Mouse (Mus musculus): ENCODE measurements around the gene Coro1a.
A peak's percentile ranks its signal among the peaks of the same experiment; 100 is the strongest.
"Not testable (repeated sequence)": the region's sequence is repeated elsewhere in the genome, so short reads cannot be mapped to it uniquely, and the experiment has no call there.

Coro1a gene

DNA sequence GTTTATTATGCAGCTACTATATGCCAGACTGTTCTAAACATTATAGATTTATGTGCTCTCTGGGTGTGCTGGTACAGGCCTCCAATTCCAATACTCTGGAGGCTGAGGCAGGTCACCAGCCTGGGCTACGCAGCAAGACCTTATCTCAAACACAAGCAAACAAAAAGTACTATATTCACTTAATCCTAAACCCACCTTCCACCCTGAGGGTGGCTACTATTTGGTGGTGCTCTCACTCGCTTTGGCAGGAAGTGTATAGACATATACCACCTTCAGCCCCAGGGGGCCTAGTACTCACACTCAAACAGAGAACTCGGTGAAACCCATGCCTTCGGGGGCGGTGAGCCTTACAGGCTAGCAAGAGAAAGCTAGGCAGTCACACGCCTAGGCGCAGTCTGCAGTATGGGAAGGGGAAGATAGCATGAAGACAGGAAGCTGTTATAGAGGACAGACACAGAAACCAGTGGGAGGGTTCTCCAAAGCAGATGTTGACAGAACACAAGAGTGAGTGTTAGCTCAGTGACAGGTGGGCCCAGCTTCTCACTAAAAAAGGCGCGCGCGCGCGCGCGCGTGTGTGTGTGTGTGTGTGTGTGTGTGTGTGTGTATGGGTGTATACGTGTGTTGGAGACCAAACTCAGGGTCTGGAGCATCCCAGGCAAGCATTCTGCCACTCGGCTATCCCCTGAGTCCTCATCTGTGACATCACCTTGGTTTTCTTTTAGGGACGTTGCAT lies at the start of gene Coro1a:
TSS of gene Coro1a (minus strand) at position 346 of the 733 bp plus-strand sequence.
- no peak for DNase-seq (ENCODE audit: low spot score in 2 of 2)

DNA sequence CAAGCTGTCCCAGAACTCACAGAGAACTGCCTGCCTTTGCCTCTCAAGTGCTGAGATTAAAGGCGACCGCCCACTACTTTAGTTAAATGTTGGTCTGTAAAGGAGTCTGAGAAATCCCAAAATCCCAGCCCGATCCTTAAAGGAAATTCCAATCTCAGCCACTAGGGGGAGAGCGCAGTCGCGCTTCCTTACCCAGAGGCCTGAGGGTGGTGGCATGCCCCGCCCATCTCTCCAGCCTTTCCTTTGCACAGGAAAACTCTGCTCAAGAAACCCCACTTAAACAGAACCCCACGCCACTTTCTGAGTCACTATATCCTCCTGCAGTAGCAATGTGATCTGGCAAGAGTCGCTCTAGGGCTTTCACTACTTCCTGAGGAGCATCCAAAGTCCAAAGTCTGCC lies 47.3 kb upstream of the Coro1a start:
- peak; percentile 61 to 82 for DNase-seq (ENCODE audit: low spot score in 2 of 2)

DNA sequence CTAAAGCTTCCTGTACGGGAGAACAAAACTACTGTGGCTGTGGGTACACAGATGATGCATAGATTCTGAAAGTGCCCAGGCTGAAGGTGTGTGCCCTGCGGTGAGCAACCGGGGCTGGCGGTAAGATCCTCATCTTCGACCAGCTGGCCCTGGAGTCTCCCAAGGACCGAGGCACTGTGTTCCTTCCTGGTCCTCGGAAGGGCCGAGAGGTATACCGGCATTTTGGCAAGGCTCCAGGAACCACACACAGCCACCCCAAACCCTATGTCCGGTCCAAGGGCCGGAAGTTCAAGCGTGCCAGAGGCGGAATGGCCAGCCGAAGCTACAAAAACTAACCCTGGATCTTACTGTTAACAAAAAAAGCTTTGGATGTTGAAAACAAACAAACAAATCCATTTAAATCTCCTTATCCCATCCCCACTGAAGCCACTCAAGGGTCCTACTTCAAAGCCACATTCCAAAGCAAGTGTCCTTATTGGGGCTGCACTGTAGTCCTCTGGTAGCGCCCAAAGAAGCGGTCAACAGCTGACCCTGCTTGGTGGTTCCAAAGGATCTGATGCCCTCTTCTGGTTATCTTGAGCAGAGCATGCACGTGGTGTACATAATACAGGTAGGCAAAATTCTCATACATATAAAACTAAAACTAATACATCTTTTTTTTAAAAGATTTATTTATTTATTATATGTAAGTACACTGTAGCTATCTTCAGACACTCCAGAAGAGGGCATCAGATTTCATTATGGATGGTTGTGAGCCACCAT lies 42.2 kb upstream of the Coro1a start:
- DNase-seq (ENCODE audit: low spot score in 2 of 2), result peak in 1 of 2 experiments; percentile 13

DNA sequence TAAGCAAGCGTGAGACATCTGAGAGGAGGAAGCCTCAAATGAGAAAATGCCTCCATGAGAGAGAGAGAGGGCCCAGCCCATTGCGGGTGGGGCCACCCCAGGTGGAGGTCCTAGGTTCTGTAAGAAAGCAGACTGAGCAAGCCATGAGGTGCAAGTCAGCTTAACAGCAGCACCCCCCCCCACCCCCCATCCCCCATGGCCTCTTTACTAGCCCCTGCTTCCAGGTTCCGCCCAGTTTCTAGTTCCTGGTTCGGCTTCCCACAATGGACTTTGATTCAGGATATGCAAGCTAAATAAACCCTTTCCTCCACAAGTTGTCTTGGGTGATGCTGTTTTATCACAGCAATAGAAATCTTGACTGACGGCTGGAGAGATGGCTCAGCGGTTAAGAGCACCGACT lies 41.2 kb upstream of the Coro1a start:
- no peak for DNase-seq (ENCODE audit: low spot score in 2 of 2)

DNA sequence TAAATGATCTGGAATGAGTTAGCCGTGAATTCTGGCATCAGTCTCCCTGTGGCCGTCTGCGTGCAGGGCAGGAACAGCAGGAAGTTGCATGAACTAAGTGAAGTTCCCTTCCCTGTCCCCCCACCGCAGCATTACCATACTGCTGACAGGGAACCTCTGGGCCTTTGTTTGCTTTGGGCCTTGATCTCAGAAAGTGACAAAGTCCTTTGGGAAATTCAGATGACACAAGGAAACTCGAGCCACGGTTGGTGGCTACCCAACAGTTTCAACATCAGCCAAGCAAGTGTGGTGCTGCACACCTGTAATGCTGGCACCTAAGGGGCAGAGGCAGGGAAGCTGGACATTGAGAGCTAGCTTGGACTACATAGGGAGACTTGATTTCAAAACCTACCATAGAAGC lies 39.2 kb upstream of the Coro1a start:
- no peak for DNase-seq (ENCODE audit: low spot score in 2 of 2)

DNA sequence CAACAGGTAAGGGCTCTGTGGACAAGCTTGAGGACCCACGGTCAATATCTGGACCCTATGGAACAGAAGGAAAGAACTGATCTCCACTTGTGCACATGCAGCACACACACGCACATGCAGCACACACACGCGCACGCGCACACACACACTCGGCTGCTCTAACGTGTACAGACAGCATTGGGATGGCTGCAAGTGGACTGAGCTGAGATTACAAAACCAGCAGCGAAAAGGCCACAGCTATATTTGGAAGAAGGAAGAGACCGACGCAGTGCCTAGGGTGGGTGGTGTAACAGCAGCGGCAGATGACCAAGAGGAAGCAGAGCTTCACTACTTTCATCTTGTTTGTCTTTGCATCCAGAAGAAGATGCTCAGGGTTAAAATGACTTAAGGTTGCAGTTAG lies 38.5 kb upstream of the Coro1a start:
- no peak for DNase-seq (ENCODE audit: low spot score in 2 of 2)

DNA sequence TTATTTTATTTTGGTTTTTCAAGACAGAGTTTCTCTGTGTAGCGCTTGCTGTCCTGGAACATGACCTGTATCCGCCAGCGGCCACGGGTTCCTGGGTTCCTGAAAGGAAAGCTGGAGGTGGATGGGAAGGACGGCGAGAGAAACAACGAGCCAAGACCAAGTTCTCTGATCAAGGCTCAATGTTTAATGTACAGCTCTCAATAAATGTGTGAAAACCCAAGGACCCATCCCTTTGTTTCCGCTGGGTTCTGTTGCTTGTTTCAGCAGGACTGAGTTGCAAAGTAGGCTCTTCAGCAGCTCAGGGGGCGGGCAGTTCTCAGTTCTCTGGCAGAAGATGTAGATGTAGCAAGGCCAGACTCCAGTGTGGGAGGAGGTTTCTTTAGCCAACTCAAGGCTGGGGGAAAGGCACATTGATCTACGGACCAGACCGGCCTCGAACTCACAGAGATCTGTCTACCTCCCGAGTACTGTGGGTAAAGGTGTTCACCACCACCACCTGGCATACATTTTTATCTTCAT lies 34.4 kb upstream of the Coro1a start:
- DNase-seq (ENCODE audit: low spot score in 2 of 2), result no peak

DNA sequence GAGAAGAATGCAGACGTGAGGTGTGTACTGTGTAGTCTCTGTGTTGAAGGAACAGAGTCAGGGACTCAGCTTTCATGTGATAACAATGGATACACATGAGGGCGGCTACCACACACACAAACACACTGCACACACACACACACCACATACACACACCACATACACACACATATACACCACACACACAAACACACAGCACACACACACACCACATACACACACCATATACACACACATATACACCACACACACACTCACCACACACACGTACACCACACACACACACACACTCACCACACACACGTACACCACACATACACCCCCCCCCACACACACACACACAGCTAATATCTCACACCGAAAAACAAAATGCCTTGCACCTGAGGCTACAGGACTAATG lies 33.9 kb upstream of the Coro1a start:
- no peak for DNase-seq (ENCODE audit: low spot score in 2 of 2)

DNA sequence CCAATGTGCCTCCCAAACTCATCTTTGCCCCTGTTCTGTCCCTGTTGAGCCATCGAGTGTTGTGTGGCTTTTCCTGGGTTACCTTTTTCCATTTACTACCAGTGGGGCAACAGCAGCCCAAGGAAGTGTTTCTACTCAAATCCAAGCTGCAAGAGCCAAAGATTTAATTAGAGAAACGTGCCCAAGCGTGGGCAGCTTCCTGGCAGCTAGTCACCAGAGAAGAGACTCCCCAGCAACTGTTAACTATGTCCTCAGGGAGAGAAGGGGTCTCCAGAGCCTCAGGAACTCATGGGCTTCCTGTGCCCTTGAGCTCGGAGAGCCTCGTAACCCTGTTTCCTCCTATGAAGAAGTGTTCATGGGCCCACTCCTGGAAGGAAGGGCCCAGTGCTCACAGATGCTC lies 33.4 kb upstream of the Coro1a start:
- no peak for DNase-seq (ENCODE audit: low spot score in 2 of 2)

DNA sequence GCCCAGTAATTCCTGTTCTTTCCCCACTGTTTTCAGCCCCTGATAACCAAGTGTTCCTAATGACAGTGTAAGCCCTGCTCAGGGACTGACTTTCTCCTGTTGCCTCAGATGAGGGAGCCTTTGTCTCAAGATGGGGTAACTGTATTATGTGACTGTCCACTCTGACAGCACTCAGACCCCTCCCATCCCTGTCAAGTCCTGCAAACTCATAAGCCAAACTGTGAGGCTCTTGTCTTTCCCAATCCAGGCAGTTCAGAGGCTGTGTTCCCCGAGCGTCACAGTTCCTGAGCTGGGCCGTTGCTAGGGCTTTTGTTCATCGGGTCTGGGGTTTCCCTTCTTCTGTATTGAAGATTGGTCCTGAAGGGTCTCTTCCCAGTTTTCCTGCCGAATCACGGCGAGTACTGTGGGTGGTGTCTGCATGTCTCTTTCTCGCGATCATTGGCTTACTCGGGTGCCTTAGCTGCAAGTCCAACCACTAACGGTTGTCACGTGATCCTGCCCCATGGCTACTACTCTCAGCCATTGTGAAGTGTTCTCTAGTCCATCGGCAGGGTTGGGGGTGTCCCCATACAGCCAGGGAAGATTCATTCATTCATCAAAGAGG lies 32.6 kb upstream of the Coro1a start:
- DNase-seq (ENCODE audit: low spot score in 2 of 2), result no peak

DNA sequence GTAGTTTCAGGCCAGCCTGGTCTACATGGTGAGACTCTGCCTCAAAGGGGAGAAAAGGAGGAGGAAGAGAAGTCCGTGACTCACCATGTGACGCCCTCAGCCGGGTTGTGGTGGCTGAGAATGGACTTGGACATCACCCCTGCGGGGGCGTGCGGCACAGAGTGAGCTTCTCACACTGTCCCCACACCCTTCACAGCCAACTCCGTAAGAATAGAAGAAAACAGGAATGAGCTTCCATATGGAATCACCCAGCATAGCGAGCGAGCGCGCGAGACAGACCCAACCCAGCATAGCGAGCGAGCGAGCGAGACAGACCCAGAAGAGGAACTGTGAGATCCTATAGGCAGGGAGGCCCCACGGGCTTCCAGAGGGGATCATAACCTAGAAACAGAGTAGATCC lies 32.0 kb upstream of the Coro1a start:
- DNase-seq (ENCODE audit: low spot score in 2 of 2), result no peak

DNA sequence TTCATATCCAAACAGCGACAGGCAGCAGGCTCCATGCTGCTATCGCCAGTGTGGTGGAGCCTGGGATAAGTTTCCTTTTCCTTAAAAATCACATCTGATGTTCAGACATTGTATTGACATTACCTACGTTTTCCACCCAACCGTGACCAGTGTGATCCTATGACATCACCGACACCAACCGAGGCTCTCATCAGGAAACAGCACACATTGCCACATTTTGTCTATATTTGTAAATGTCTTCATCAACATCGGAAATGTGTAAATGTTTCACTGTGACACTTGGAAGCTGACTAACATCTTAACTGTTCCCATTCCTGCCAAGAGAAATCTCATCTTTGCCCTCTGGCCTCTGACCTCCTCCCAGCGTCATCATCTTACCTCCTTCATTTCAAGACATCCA lies 28.5 kb upstream of the Coro1a start:
- DNase-seq (ENCODE audit: low spot score in 2 of 2), result no peak

DNA sequence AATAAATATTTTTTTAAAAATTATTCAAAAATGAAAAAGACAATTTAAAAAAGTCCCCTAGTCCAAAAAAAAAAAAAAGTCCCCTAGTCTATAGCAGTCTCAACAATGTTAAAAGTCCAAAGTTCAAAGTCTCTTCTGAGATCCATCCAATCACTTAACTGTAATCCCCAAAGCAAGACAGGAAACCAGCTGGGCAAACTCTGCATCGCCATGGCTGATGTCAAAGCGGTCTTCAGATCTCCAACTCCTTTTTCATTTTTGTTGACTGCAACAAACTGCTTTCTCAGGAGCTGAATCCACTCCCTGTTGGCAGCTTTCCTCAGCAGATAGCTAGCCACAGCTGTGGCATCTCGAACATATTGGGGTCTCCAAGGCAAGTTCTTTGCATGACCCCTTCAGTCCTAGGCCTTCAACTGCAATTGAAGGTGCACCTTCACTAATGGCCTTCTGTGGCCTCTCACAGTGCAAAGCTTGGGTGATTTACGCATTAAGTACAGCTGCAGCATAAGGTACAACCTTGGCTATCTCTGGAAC lies 22.7 kb upstream of the Coro1a start:
- DNase-seq (ENCODE audit: low spot score in 2 of 2), result not testable (repeated sequence)

DNA sequence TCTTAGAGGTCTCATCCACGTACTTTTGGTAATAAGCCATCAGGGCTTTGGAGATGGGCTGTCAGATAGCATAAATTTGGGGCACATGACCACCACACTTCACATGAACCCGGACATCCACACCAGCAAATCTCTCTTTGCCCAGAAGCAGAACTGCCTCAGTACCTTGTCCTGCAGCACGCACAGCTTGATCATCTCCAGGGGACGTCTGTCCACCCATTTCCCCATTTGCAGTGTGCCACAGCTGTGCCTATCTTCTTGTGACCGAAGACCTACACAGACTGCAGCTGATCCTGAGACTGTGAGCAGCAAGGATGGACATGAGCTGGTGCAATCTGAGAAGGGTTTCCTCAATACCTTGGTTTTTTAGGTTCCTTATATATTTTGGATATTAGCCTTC lies 18.1 kb upstream of the Coro1a start:
- no peak for DNase-seq (ENCODE audit: low spot score in 2 of 2)

DNA sequence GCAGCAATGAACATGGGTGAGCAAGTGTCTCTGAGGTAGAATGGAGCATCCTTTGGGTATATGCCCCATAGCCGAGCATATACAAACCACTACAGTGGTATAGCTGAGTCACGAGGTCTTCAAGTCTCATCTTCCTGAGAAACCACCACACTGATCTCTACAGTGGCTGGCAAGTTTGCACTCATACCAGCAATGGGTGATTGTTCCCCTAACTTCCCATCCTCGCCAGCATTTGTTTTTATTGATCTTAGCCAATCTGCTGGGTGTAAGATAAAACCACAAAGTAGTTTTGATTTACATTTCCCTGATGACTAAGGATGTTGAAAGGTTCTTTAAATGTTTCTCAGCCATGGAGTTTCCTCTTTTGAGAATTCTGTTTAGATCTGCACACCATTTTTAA lies 17.5 kb upstream of the Coro1a start:
- no peak for DNase-seq (ENCODE audit: low spot score in 2 of 2)

DNA sequence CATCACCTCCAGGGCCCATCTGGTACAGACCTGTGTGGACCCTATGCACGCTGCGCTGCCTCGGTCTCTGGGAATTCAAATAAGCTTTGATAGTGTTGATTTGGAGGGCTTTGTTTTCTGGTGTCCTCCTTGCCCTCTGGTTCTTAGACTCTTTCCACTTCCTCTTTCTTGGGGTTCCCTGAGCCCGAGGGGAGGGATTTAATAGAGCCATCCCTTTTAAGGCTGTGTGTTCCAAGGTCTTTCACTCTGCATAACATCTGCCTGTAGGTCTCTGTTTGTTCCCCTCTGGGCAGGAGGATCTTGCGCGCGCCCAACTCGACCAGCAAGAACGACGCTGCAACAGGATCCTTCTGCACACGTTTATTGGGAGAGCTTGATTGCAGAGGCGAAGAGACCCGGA lies 14.0 kb upstream of the Coro1a start:
- DNase-seq (ENCODE audit: low spot score in 2 of 2), result no peak

DNA sequence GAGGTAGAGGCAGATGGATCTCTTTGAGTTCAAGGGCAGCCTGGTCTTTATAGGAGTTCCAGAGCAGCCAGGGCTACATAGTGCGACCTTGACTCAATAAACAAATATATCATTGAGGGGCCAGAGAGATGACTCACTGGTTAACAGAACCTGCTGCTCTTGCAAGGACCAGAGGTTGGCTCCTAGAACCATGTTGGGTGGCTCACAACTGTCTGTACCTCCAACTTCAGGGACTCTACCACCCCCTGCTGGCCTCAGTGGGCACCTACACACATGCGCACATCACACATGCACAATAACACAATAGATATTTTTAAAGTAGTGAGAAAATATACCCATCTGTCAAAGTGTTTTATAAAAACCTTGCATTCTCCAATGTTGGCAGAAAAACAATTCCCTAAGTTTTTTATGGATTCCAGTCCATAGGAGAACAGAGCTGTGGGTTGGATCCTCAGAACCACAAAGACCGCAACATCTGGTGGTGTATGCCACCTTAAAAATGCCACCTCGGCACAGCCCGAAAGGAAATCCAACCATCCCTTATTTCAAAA lies 11.3 kb upstream of the Coro1a start:
- no peak for DNase-seq (ENCODE audit: low spot score in 2 of 2)

DNA sequence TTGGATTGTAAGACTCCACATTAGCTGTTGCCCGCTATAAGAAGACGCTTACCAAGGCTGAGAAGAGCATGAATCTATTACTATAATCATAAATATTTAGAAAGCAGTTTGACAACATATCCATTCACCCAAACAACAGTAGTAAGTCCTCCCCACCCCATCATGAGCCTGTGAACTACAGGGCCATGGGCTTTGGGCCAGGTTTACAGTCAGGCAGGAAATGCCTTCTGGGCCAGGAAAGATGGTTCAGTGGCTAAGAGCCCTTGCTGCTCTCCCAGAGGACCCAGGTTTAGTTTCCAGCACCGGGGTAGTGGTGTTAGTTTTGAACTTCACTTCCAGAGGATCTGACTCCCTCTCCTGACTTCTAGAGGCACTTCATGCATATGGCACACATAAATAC lies 10.0 kb upstream of the Coro1a start:
- no peak for DNase-seq (ENCODE audit: low spot score in 2 of 2)

DNA sequence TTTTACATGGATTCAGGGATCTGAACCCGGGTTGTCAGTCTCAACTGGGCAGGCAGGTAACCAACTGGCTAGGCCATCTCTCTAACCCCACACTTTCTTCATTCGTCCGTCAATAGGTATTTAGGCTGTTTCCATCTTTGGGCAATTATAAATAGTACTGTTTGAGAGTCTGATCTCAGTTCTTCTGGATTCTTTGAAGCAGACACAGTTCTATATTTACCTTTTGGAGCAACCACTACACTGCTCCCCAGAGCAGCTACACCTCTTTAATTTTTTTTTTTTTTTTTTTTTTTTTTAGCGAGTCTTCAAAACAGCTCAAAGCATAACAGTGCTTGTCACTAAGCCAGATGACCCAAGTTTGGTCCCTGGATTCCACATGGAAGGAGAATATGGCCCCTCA lies 8.1 kb upstream of the Coro1a start:
- no peak for DNase-seq (ENCODE audit: low spot score in 2 of 2)

DNA sequence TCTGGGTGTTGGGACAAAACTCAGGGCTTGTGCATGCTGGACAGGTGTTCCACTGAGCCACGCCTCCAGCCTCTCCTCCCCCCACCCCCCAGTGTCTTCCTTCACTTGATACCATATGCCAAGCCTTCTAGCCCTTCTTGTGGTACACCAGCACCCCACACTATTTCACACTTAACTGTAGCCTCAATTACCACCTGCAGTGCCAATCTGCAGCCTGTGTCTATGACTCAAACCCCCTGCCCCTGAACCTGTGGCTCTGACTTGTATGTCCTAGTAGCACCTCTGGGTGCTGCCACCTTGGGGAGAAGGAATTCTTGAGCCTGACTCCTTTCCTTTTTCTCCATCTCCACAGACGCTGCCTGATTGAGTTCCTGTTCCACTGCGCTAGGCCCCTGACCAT lies 4.3 kb upstream of the Coro1a start:
- no peak for DNase-seq (ENCODE audit: low spot score in 2 of 2)

DNA sequence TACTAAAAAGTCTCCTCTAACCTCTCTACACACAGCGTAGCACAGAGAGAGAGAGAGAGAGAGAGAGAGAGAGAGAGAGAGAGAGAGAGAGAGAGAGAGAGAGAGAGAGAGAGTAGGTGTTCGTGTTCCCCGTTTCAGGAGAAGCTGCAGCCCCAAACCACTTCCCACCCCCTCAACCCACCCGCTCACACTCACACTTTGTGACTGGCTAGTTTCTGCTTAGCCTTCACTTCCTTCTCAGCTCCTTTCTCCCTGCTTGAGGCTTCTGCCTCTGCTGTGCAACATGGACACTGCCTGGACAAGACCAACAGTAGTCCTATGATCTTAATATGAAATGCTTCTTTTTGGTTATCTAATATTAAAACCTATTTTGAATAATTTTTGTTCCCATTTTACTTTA lies 2.7 kb upstream of the Coro1a start:
- DNase-seq (ENCODE audit: low spot score in 2 of 2), result no peak

All from urinary bladder, postnatal 4 days (tissue).